Comparison of ENCODE assay signal across 22 mouse cellular contexts in the genomic region with DNA sequence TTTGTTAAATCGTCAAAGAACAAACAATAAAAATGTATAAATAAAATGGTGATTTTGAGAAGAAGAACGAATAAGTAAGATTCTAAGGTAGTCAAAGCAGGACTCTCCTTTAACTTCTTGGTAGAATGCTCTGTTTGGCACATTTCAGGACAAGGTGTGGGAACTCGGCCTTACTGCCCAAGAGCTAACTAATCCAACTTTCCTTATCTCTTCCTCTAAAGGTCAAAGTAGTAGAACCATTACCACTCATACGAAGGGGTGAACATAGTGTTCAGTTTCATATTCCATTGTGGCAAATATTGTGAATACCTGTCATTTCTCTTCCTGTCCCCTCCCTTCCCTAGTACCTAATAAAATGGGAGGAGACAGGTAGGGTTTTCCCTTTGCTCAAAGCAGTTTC.
"Had no signal": no experiment of that assay in that cellular context is flagged by ENCODE, and none has a peak within 500 bp of the region (broad histone marks: within the 10 kb centered on the region; RNA-seq: fewer than 3 reads in every experiment).

No protein-coding gene starts in this region.

- H3K36me3 ChIP-seq: liver, embryonic 13.5 days; liver, embryonic 15.5 days; lung, embryonic 15.5 days; midbrain, embryonic 13.5 days; neural tube, embryonic 13.5 days; neural tube, embryonic 15.5 days had no signal

- H3K4me3 ChIP-seq: liver, embryonic 13.5 days; liver, embryonic 15.5 days; lung, embryonic 15.5 days; megakaryocyte, embryonic 14.5 days; midbrain, embryonic 13.5 days; myocyte; neural tube, embryonic 13.5 days; neural tube, embryonic 15.5 days had no signal

- ATAC-seq: liver, postnatal 0 days; midbrain, embryonic 13.5 days; midbrain, embryonic 16.5 days had no signal

- H3K4me2 ChIP-seq: liver, embryonic 13.5 days; liver, embryonic 15.5 days; lung, embryonic 15.5 days; midbrain, embryonic 11.5 days; midbrain, embryonic 13.5 days; neural tube, embryonic 13.5 days; neural tube, embryonic 15.5 days had no signal

- H3K27me3 ChIP-seq: liver, embryonic 13.5 days; liver, embryonic 15.5 days; lung, embryonic 15.5 days; megakaryocyte, embryonic 14.5 days; midbrain, embryonic 13.5 days; neural tube, embryonic 13.5 days; neural tube, embryonic 15.5 days had no signal

- H3K27ac ChIP-seq: liver, embryonic 13.5 days; liver, embryonic 15.5 days; lung, embryonic 15.5 days; macrophage; midbrain, embryonic 13.5 days; neural tube, embryonic 13.5 days; neural tube, embryonic 15.5 days had no signal

- H3K9ac ChIP-seq: liver, embryonic 13.5 days; liver, embryonic 15.5 days; liver, postnatal 0 days; lung, embryonic 15.5 days; midbrain, embryonic 13.5 days; neural tube, embryonic 13.5 days; neural tube, embryonic 15.5 days had no signal

- H3K9me3 ChIP-seq: liver, embryonic 13.5 days; liver, embryonic 15.5 days; lung, embryonic 15.5 days; megakaryocyte, embryonic 14.5 days; midbrain, embryonic 13.5 days; neural tube, embryonic 13.5 days; neural tube, embryonic 15.5 days had no signal

- H3K4me1 ChIP-seq: liver, embryonic 13.5 days; liver, embryonic 15.5 days; lung, embryonic 15.5 days; megakaryocyte, embryonic 14.5 days; midbrain, embryonic 13.5 days; neural tube, embryonic 13.5 days; neural tube, embryonic 15.5 days had no signal

- DNase-seq: liver, embryonic 13.5 days; liver, postnatal 0 days; lung, adult 2 months; lung, postnatal 10 days; retina, postnatal 1 day; right cerebral cortex, adult 18-20 months; right cerebral cortex, postnatal 25 days; right cerebral cortex, postnatal 4 days; spleen, adult 18-20 months; thymus, adult 18-20 months; thymus, postnatal 14 days; thymus, postnatal 36 days had no signal
